Mouse (Mus musculus) CH12.LX (cell line): ENCODE measurements around the gene Dip2a. TPM values are rescaled to one million over a fixed set of nuclear protein-coding genes. Genes with fewer than 3 reads are reported as not detected.
A peak's percentile ranks its signal among the peaks of the same experiment; 100 is the strongest.

Experiments used
- DNase-seq: peaks from one replicate; pipeline ENCODE4 v3.0.0-alpha.2; 2013; ENCODE audit errors: extremely low read depth
- H3K27ac ChIP-seq: 2 replicates; pipeline ENCODE4 v1.5.1; 2012; ENCODE audit warnings: low read depth, mild to moderate bottlenecking, control low read depth, moderate library complexity; ENCODE audit not compliant: insufficient read depth
- H3K27me3 ChIP-seq: replicated peaks from 2 replicates; pipeline ENCODE3; 2012; ENCODE audit warnings: inconsistent platforms
- H3K36me3 ChIP-seq, 2 experiments: replicated peaks in 1 of 2; 2 replicates each; pipeline versions ENCODE3 to v1.6.1; 2012; ENCODE audit warnings: inconsistent platforms in 1 of 2, low read length in 1 of 2, mild to moderate bottlenecking in 1 of 2, mixed read lengths in 1 of 2, moderate library complexity in 1 of 2; ENCODE audit not compliant: control insufficient read depth in 1 of 2, insufficient read depth in 1 of 2
- H3K4me1 ChIP-seq, 2 experiments: 2 replicates each; pipeline ENCODE4 v1.6.1; 2012; ENCODE audit warnings: inconsistent platforms in 1 of 2, moderate library complexity in 1 of 2; ENCODE audit not compliant: insufficient read depth in 2 of 2, control insufficient read depth in 1 of 2
- H3K4me2 ChIP-seq: 2 replicates; pipeline ENCODE4 v1.6.1; 2012; ENCODE audit warnings: low read depth, mild to moderate bottlenecking, control low read depth; ENCODE audit not compliant: poor library complexity, insufficient read depth, severe bottlenecking
- H3K4me3 ChIP-seq, 3 experiments: fragments of 150-350 bp in 1 of 3; sonication (generic) in 1 of 3; replicated peaks in 1 of 3; 2 replicates each; pipeline versions ENCODE3 to v1.5.1; 2011 to 2012; ENCODE audit warnings: low read depth in 2 of 3, low read length in 2 of 3, mild to moderate bottlenecking in 2 of 3, moderate library complexity in 2 of 3, control low read depth in 1 of 3, improper control_type of control experiment in 1 of 3, inconsistent platforms in 1 of 3, mixed read lengths in 1 of 3; ENCODE audit not compliant: poor library complexity in 1 of 3
- H3K79me2 ChIP-seq: replicated peaks from 2 replicates; pipeline ENCODE4 v1.6.1; 2012; ENCODE audit warnings: mild to moderate bottlenecking, moderate library complexity; ENCODE audit not compliant: control insufficient read depth, poor library complexity, insufficient read depth, severe bottlenecking; ENCODE audit errors: extremely low read depth
- H3K9ac ChIP-seq: 2 replicates; pipeline ENCODE4 v1.6.1; 2012; ENCODE audit warnings: low read depth, mild to moderate bottlenecking, control low read depth, moderate library complexity; ENCODE audit not compliant: insufficient read depth
- H3K9me3 ChIP-seq: replicated peaks from 2 replicates; pipeline ENCODE3; 2012; ENCODE audit warnings: low read length, inconsistent platforms, mixed read lengths
- BHLHE40 ChIP-seq: IDR thresholded peaks from 2 replicates; pipeline ENCODE4 v1.6.1; 2011; ENCODE audit warnings: mild to moderate bottlenecking, low read depth, low read length, improper control_type of control experiment
- CTCF ChIP-seq, 2 experiments: IDR thresholded peaks in 1 of 2; conservative IDR thresholded peaks in 1 of 2; 2 replicates each; pipeline ENCODE4 v1.5.1; 2011 to 2012; ENCODE audit warnings: low read depth in 2 of 2, low read length in 2 of 2, improper control_type of control experiment in 1 of 2, inconsistent platforms in 1 of 2, mild to moderate bottlenecking in 1 of 2, moderate library complexity in 1 of 2
- ELF1 ChIP-seq: IDR thresholded peaks from 2 replicates; pipeline ENCODE4 v1.6.1; 2014; ENCODE audit warnings: low read depth, mild to moderate bottlenecking, inconsistent platforms, low read length, improper control_type of control experiment
- EP300 ChIP-seq: IDR thresholded peaks from 2 replicates; pipeline ENCODE4 v1.6.1; 2011; ENCODE audit warnings: low read length, improper control_type of control experiment
- ETS1 ChIP-seq: conservative IDR thresholded peaks from 2 replicates; pipeline ENCODE4 v1.6.1; 2012; ENCODE audit warnings: low read depth, mild to moderate bottlenecking, inconsistent platforms, low read length, improper control_type of control experiment, moderate library complexity
- HCFC1 ChIP-seq: IDR thresholded peaks from 2 replicates; pipeline ENCODE4 v1.6.1; 2012; ENCODE audit warnings: low read depth, mild to moderate bottlenecking, inconsistent platforms, low read length, improper control_type of control experiment
- JUND ChIP-seq: conservative IDR thresholded peaks from 2 replicates; pipeline ENCODE4 v1.6.1; 2011; ENCODE audit warnings: low read depth, low read length, improper control_type of control experiment
- KAT2A ChIP-seq: IDR thresholded peaks from 2 replicates; pipeline ENCODE4 v1.6.1; 2012; ENCODE audit warnings: low read length, improper control_type of control experiment, inconsistent platforms; ENCODE audit not compliant: insufficient replicate concordance
- MAFK ChIP-seq: IDR thresholded peaks from 2 replicates; pipeline ENCODE4 v1.6.1; 2011; ENCODE audit warnings: low read length, improper control_type of control experiment; ENCODE audit not compliant: insufficient replicate concordance
- MAX ChIP-seq: IDR thresholded peaks from 2 replicates; pipeline ENCODE4 v1.6.1; 2011; ENCODE audit warnings: low read length, improper control_type of control experiment
- MEF2A ChIP-seq: IDR thresholded peaks from 2 replicates; pipeline ENCODE4 v1.6.1; 2014; ENCODE audit warnings: low read depth, mild to moderate bottlenecking, inconsistent platforms, low read length, improper control_type of control experiment, borderline replicate concordance
- MYC ChIP-seq: IDR thresholded peaks from 2 replicates; pipeline ENCODE4 v1.6.1; 2011; ENCODE audit warnings: low read depth, mild to moderate bottlenecking, improper control_type of control experiment, low read length
- NELFE ChIP-seq: IDR thresholded peaks from 2 replicates; pipeline ENCODE4 v1.6.1; 2011; ENCODE audit warnings: low read depth, low read length, improper control_type of control experiment
- POLR2A ChIP-seq: IDR thresholded peaks from 2 replicates; pipeline ENCODE4 v1.6.1; 2011; ENCODE audit warnings: low read depth, mild to moderate bottlenecking, improper control_type of control experiment, low read length
- RCOR1 ChIP-seq: conservative IDR thresholded peaks from 2 replicates; pipeline ENCODE4 v1.6.1; 2012; ENCODE audit warnings: low read depth, mild to moderate bottlenecking, inconsistent platforms, low read length, improper control_type of control experiment
- SIN3A ChIP-seq: IDR thresholded peaks from 2 replicates; pipeline ENCODE4 v1.6.1; 2012; ENCODE audit warnings: low read length, improper control_type of control experiment, inconsistent platforms
- TCF12 ChIP-seq: IDR thresholded peaks from 2 replicates; pipeline ENCODE4 v1.6.1; 2014; ENCODE audit warnings: low read depth, mild to moderate bottlenecking, inconsistent platforms, low read length, improper control_type of control experiment
- UBTF ChIP-seq: IDR thresholded peaks from 2 replicates; pipeline ENCODE4 v1.6.1; 2012; ENCODE audit warnings: low read depth, mild to moderate bottlenecking, inconsistent platforms, low read length, improper control_type of control experiment, moderate library complexity
- ZC3H11A ChIP-seq: IDR thresholded peaks from 2 replicates; pipeline ENCODE4 v1.6.1; 2012; ENCODE audit warnings: low read depth, mild to moderate bottlenecking, inconsistent platforms, low read length, improper control_type of control experiment
- ZMIZ1 ChIP-seq: IDR thresholded peaks from 2 replicates; pipeline ENCODE4 v1.6.1; 2012; ENCODE audit warnings: low read depth, mild to moderate bottlenecking, inconsistent platforms, low read length, improper control_type of control experiment
- ZNF384 ChIP-seq: IDR thresholded peaks from 2 replicates; pipeline ENCODE4 v1.6.1; 2012; ENCODE audit warnings: low read depth, low read length, improper control_type of control experiment, inconsistent platforms
- dilution Hi-C: fragments of 300-500 bp; cut with MboI; formaldehyde crosslinking; loops from 2 replicates; pipeline ENCODE4 v1.14.3; 2020; ENCODE audit warnings: low sequenced_read_pairs; ENCODE audit not compliant: extremely low pct_unique_long_range_greater_than_20kb, extremely low pct_ligation_motif_present
- in situ Hi-C: fragments of 300-500 bp; cut with MboI; formaldehyde crosslinking; loops from 3 replicates; pipeline ENCODE4 v1.14.3; 2019; ENCODE audit warnings: low sequenced_read_pairs, low pct_ligation_motif_present, low pct_unique_long_range_greater_than_20kb, mixed read lengths
- polyA plus RNA-seq: library from polyadenylated mRNA; unstranded; fragments of >175 nt; gene quantifications from 2 replicates; pipeline ENCODE4 v1.2.1, GENCODE M21; 2012; ENCODE audit warnings: low read depth; ENCODE audit not compliant: insufficient read length
- total RNA-seq, 2 experiments: library from RNA; depleted of rRNA; stranded (reverse); fragments of 300-350 nt in 1 of 2; fragments of >200 nt in 1 of 2; gene quantifications; 2 replicates each; pipeline ENCODE4 v1.2.3; 2012 to 2014

Dip2a gene
- total and polyA plus RNA-seq, 3 experiments = 0.97 to 2.4 (median 1.5) TPM

DNA sequence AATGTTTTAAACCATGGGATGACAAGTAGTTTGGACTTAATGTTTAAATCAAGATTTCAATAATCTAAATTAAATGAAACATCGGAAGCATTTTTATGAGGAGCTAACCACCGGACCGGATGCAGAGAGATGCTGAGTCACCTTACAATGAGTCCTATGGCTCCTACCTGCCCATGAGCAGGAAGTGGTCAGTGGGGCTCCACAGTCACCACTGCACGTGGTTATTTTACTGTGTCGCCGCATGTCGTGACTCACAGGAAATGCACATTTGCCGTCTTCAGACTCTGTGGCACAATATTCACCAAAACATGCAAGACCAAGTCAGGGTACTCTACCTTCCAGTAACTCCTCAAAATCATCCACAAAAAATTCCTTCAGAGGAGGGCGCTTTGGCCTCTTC, 38.4 kb downstream of the Dip2a start:
- Histone ChIP-seq H3K27ac (no peak overlapping the region), H3K79me2 (no peaks in the 10 kb centered on the region), H3K9ac (no peak overlapping the region)
- in situ Hi-C loops = no loop called here
- TF ChIP-seq EP300 = no peak
- TF ChIP-seq HCFC1 = no peak
- TF ChIP-seq ETS1 = peak; percentile 52
- no peak for TF ChIP-seq ZMIZ1
- TF ChIP-seq MAFK = peak; percentile 55; the same call in 1 of the 2 replicates
- TF ChIP-seq BHLHE40 = peak; percentile 84
- TF ChIP-seq MYC = no peak
- TF ChIP-seq KAT2A = no peak
- no peak for TF ChIP-seq MEF2A
- TF ChIP-seq MAX = peak; percentile 65; the same call in 1 of the 2 replicates
- TF ChIP-seq SIN3A = 0 out of 2 replicates have a peak, but pooled peaks have one; percentile 34
- no peak for TF ChIP-seq ELF1
- no peak for TF ChIP-seq ZNF384
- TF ChIP-seq, all 38 proteins: peak for 5
- Histone ChIP-seq H3K4me2 (no peak overlapping the region), H3K4me1 (peaks cover 9 to 23% of the 10 kb centered on the region in 2 experiments), H3K36me3 (peaks cover 0 to 6% of the 10 kb centered on the region in 2 experiments), H3K27me3 (no peaks in the 10 kb centered on the region), H3K4me3 (no peak overlapping the region), H3K9me3 (no peaks in the 10 kb centered on the region)
- DNase-seq = peak; percentile 57
- dilution Hi-C loops = no loop called here

- H3K36me3 ChIP-seq = peaks cover 0 to 22% of the 10 kb centered on the region in 2 experiments
- in situ Hi-C loops = no loop called here
These were observed 45.0 kb downstream of the Dip2a start for GRCm38 (mm10) chr10:76300133-76300532.

More at GRCm38 (mm10) chr10:76300133-76300532, 45.0 kb downstream of the Dip2a start:
- Histone ChIP-seq H3K4me2 (no peak overlapping the region), H3K27me3 (no peaks in the 10 kb centered on the region), H3K9ac (no peak overlapping the region), H3K4me3 (no peak overlapping the region), H3K9me3 (no peaks in the 10 kb centered on the region), H3K4me1 (peaks cover 0 to 25% of the 10 kb centered on the region in 2 experiments; a peak in 2 of 4 replicates)
- no peak for DNase-seq
- TF ChIP-seq ZC3H11A (no peak), RCOR1 (no peak), JUND (no peak), TCF12 (no peak), POLR2A (no peak), ZNF384 (no peak), CTCF (conservative IDR thresholded peaks at IDR 0.05 in 1 of 2, IDR thresholded peaks at IDR 0.05 in 1 of 2; ENCODE audit: low read depth in 2 of 2, low read length in 2 of 2) (no peak), NELFE (no peak), UBTF (no peak)
- TF ChIP-seq, all 38 proteins: peak for 0
- no peak overlapping the region for H3K27ac ChIP-seq
- no peaks in the 10 kb centered on the region for H3K79me2 ChIP-seq
- dilution Hi-C loops = no loop called here
